ENCODE assay signal across 18 mouse cellular contexts in genomic region chr2:172103881-172104655, GRCm38 (mm10).
A peak's percentile ranks its signal among the peaks of the same experiment; 100 is the strongest.
DNase-seq lines count a peak whose midpoint lies in the region; ATAC-seq and TF ChIP-seq lines count a peak whose summit lies in the region.
"Had no signal": no experiment of that assay in that cellular context is flagged by ENCODE, and none has a peak within 500 bp of the region (broad histone marks: within the 10 kb centered on the region; RNA-seq: fewer than 3 reads in every experiment).

No protein-coding gene starts in this region.

- no peaks in the 10 kb centered on the region for H3K36me3 ChIP-seq in kidney, postnatal 0 days (ENCODE audit: insufficient read depth, low read length)
- no peaks in the 10 kb centered on the region for H3K36me3 ChIP-seq in hindbrain, embryonic 13.5 days
- H3K36me3 ChIP-seq: embryonic facial prominence, embryonic 15.5 days; limb, embryonic 10.5 days; liver, embryonic 15.5 days; neural tube, embryonic 12.5 days; stomach, embryonic 15.5 days had no signal

- no peak overlapping the region for H3K27ac ChIP-seq in kidney, postnatal 0 days
- no peak overlapping the region for H3K27ac ChIP-seq in hindbrain, embryonic 13.5 days
- H3K27ac ChIP-seq: embryonic facial prominence, embryonic 15.5 days; liver, embryonic 15.5 days; macrophage; neural tube, embryonic 12.5 days; stomach, embryonic 15.5 days had no signal

- H3K9me3 ChIP-seq in kidney, postnatal 0 days (replicated peaks; ENCODE audit: low read length) = no peaks in the 10 kb centered on the region
- no peaks in the 10 kb centered on the region for H3K9me3 ChIP-seq in hindbrain, embryonic 13.5 days
- H3K9me3 ChIP-seq: embryonic facial prominence, embryonic 15.5 days; limb, embryonic 10.5 days; neural tube, embryonic 12.5 days; stomach, embryonic 15.5 days had no signal

- TF ChIP-seq CTCF in kidney, postnatal 0 days (IDR thresholded peaks at IDR 0.05; ENCODE audit: low read depth) = no peak

- H3K4me3 ChIP-seq in kidney, postnatal 0 days (replicated peaks; ENCODE audit: low read depth, low read length) = no peak overlapping the region
- H3K4me3 ChIP-seq in hindbrain, embryonic 13.5 days = no peak overlapping the region
- H3K4me3 ChIP-seq: embryonic facial prominence, embryonic 15.5 days; liver, embryonic 15.5 days; neural tube, embryonic 12.5 days; stomach, embryonic 15.5 days had no signal

- WGBS in kidney, postnatal 0 days = 20% methylated on average over 18 of the region's 18 CpGs
- WGBS in hindbrain, embryonic 13.5 days = 59% methylated on average over 18 of the region's 18 CpGs

- ATAC-seq in kidney, postnatal 0 days (replicated peaks; ENCODE audit: low FRiP score, low read depth) = no peak
- ATAC-seq in hindbrain, embryonic 13.5 days (ENCODE audit: low FRiP score) = no peak
- ATAC-seq: midbrain, embryonic 16.5 days had no signal

- DNase-seq in embryo, embryonic 11 days = peak; percentile 6
- no peak for DNase-seq in embryo, embryonic 9.5 days (ENCODE audit: extremely low spot score)
- DNase-seq in left cerebral cortex, adult 11 months (ENCODE audit: low spot score) = peak; percentile 24
- no peak for DNase-seq in left cerebral cortex, postnatal 10 days (ENCODE audit: extremely low spot score in 1 of 2, low spot score in 2 of 2)
- peak; percentile 11 for DNase-seq in kidney, postnatal 0 days (ENCODE audit: low spot score)
- DNase-seq in left cerebral cortex, postnatal 36 days (ENCODE audit: low spot score in 2 of 2) = peak; percentile 17 to 18
- DNase-seq in adrenal gland, postnatal 14 days = no peak
- DNase-seq: B cell, adult 2 months; cerebellum, adult 9-10 months had no signal

- H3K4me1 ChIP-seq in kidney, postnatal 0 days (replicated peaks; ENCODE audit: insufficient read depth, low read length) = no peaks in the 10 kb centered on the region
- peaks cover 23% of the 10 kb centered on the region for H3K4me1 ChIP-seq in hindbrain, embryonic 13.5 days (replicated peaks)
- H3K4me1 ChIP-seq: liver, embryonic 15.5 days; stomach, embryonic 15.5 days had no signal

- no peak overlapping the region for H3K9ac ChIP-seq in kidney, postnatal 0 days (ENCODE audit: low read depth, low read length)
- no peak overlapping the region for H3K9ac ChIP-seq in hindbrain, embryonic 13.5 days
- H3K9ac ChIP-seq: embryonic facial prominence, embryonic 15.5 days; liver, embryonic 15.5 days; neural tube, embryonic 12.5 days; stomach, embryonic 15.5 days had no signal

- no peaks in the 10 kb centered on the region for H3K27me3 ChIP-seq in kidney, postnatal 0 days (ENCODE audit: insufficient read depth, low read length)
- no peaks in the 10 kb centered on the region for H3K27me3 ChIP-seq in hindbrain, embryonic 13.5 days
- H3K27me3 ChIP-seq: embryonic facial prominence, embryonic 15.5 days; liver, embryonic 15.5 days; neural tube, embryonic 12.5 days; stomach, embryonic 15.5 days had no signal

- intact Hi-C loops in left cerebral cortex, postnatal 10 days (cut with DNase I) = no loop called here
- intact Hi-C loops in left cerebral cortex, postnatal 36 days (cut with DNase I) = no loop called here

- no peak overlapping the region for H3K4me2 ChIP-seq in kidney, postnatal 0 days (ENCODE audit: low read length)
- no peak overlapping the region for H3K4me2 ChIP-seq in hindbrain, embryonic 13.5 days
- H3K4me2 ChIP-seq: embryonic facial prominence, embryonic 15.5 days; heart, embryonic 11.5 days; liver, embryonic 15.5 days; neural tube, embryonic 12.5 days had no signal

Comparison
In these comparisons a context has a peak if more than half of its experiments do, and no peak if none do; other contexts are left out.
1. DNase-seq: peak in embryo, embryonic 11 days (single experiment), left cerebral cortex, adult 11 months (single experiment), kidney, postnatal 0 days (single experiment) and left cerebral cortex, postnatal 36 days (2 of 2); none in embryo, embryonic 9.5 days (single experiment), left cerebral cortex, postnatal 10 days (0 of 2) and adrenal gland, postnatal 14 days (single experiment).